Mouse (Mus musculus): Measurements from ENCODE around the gene Myh2. TPM values are rescaled to one million over a fixed set of nuclear protein-coding genes. Genes with fewer than 3 reads are reported as not detected.

Myh2 gene
- polyA plus RNA-seq, 1 experiment, result not detected

- no peaks in the 10 kb centered on the region for H3K27me3 ChIP-seq (ENCODE audit: control insufficient read depth, insufficient read depth, low read length)
- TF ChIP-seq CTCF (IDR thresholded peaks at IDR 0.05; ENCODE audit: extremely low read depth, insufficient read length, insufficient replicate concordance, low read depth, low read length) (no peak), POLR2A (IDR thresholded peaks at IDR 0.05; ENCODE audit: low read depth, low read length) (no peak)
- H3K4me1 ChIP-seq (ENCODE audit: control insufficient read depth, insufficient read depth, insufficient read length, low read length), result no peaks in the 10 kb centered on the region
- WGBS, result 84% methylated on average over 9 of the region's 9 CpGs
- no peak overlapping the region for H3K27ac ChIP-seq (ENCODE audit: insufficient read depth, low read depth, low read length)
- no peaks in the 10 kb centered on the region for H3K36me3 ChIP-seq (ENCODE audit: control insufficient read depth, insufficient read depth, low read length)
- H3K4me3 ChIP-seq (ENCODE audit: low read depth, low read length), result no peak overlapping the region
These were observed 66.0 kb downstream of the Myh2 start for GRCm38 (mm10) chr11:67236799-67237198.

GRCm38 (mm10) chr11:67237481-67238079, 66.8 kb downstream of the Myh2 start, which contains the start of gene Myh4:
Gene Myh4 (plus strand): TSS chr11:67238029.
- no peaks in the 10 kb centered on the region for H3K27me3 ChIP-seq (ENCODE audit: control insufficient read depth, insufficient read depth, low read length)
- no peak within 1 kb of the TSS for H3K4me3 ChIP-seq (ENCODE audit: low read depth, low read length)
- TF ChIP-seq POLR2A (IDR thresholded peaks at IDR 0.05; ENCODE audit: low read depth, low read length), result no peak
- TF ChIP-seq CTCF (IDR thresholded peaks at IDR 0.05; ENCODE audit: extremely low read depth, insufficient read length, insufficient replicate concordance, low read depth, low read length), result no peak
- WGBS, result 80% methylated on average over 5 of the region's 5 CpGs
- H3K36me3 ChIP-seq (ENCODE audit: control insufficient read depth, insufficient read depth, low read length), result no peaks in the 10 kb centered on the region
- no peaks in the 10 kb centered on the region for H3K4me1 ChIP-seq (ENCODE audit: control insufficient read depth, insufficient read depth, insufficient read length, low read length)
- no peak within 1 kb of the TSS for H3K27ac ChIP-seq (ENCODE audit: insufficient read depth, low read depth, low read length)

DNA sequence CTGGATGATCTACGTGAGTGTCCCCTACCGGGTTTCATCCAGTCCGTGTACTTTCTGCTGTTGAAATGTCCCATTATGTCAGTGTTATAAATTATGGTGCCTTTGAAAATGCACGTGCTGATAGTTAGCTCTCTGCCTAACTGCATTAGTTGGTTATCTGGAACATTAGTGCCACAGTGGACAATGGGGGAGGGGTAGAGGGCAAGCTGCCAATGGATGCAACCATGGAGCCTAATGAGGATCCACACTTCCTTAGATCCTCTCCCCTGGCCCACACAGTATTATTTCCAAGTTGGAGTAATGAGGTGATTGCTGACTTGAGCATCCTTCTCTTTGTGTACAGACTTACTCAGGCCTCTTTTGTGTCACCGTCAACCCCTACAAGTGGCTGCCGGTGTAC, 70.2 kb downstream of the Myh2 start:
- no peak overlapping the region for H3K27ac ChIP-seq (ENCODE audit: insufficient read depth, low read depth, low read length)
- H3K36me3 ChIP-seq (ENCODE audit: control insufficient read depth, insufficient read depth, low read length), result no peaks in the 10 kb centered on the region
- TF ChIP-seq CTCF (IDR thresholded peaks at IDR 0.05; ENCODE audit: extremely low read depth, insufficient read length, insufficient replicate concordance, low read depth, low read length) (no peak), POLR2A (IDR thresholded peaks at IDR 0.05; ENCODE audit: low read depth, low read length) (no peak)
- H3K4me3 ChIP-seq (ENCODE audit: low read depth, low read length), result no peak overlapping the region
- H3K27me3 ChIP-seq (ENCODE audit: control insufficient read depth, insufficient read depth, low read length), result no peaks in the 10 kb centered on the region
- H3K4me1 ChIP-seq (ENCODE audit: control insufficient read depth, insufficient read depth, insufficient read length, low read length), result no peaks in the 10 kb centered on the region
- 80% methylated on average over 6 of the region's 6 CpGs for WGBS

Other genes starting within 250 kb of the Myh2 start
- 69.2 and 269 TPM in 2 replicates for gene Tmem238l, start 214.4 kb upstream of the Myh2 start, polyA plus RNA-seq (2012; rRNA removed)
- 2.7 and 3.6 TPM in 2 replicates for gene Tmem220, start 145.9 kb upstream of the Myh2 start, polyA plus RNA-seq (2012; rRNA removed)
- gene Adprm, start 118.4 kb upstream of the Myh2 start, polyA plus RNA-seq (2012; rRNA removed), result 5.2 and 18.2 TPM in 2 replicates
- 5.6 and 10.7 TPM in 2 replicates for gene Sco1, start 118.4 kb upstream of the Myh2 start, polyA plus RNA-seq (2012; rRNA removed)
- 0.01 and 0.06 TPM in 2 replicates for gene Myh3, start 92.7 kb upstream of the Myh2 start, polyA plus RNA-seq (2012; rRNA removed)
- not detected in 2 replicates for gene Myh1, start 29.0 kb downstream of the Myh2 start, polyA plus RNA-seq (2012; rRNA removed)
- not detected in 2 replicates for gene Myh4, start 67.0 kb downstream of the Myh2 start, polyA plus RNA-seq (2012; rRNA removed)
- gene Myh8, start 106.1 kb downstream of the Myh2 start, polyA plus RNA-seq (2012; rRNA removed), result not detected in 2 replicates
- gene Myh13, start 150.6 kb downstream of the Myh2 start, polyA plus RNA-seq (2012; rRNA removed), result not detected in 2 replicates

Data from small intestine, adult 2 months (tissue).